Mouse (Mus musculus): ENCODE data around the gene Vinac1. TPM values are rescaled to one million over a fixed set of nuclear protein-coding genes. Genes with fewer than 3 reads are reported as not detected.

The Vinac1 gene
- total and polyA plus RNA-seq, 3 experiments = 0.03 TPM; not detected in 2

GRCm38 (mm10) chr2:129087520-129087919, 39.5 kb upstream of the Vinac1 start:
- Histone ChIP-seq H3K27me3 (ENCODE audit: control insufficient read depth in 1 of 2, insufficient read depth in 2 of 2, low read length in 2 of 2) (no peaks in the 10 kb centered on the region), H3K79me2 (ENCODE audit: control insufficient read depth, insufficient read depth, low read length, poor library complexity) (no peaks in the 10 kb centered on the region), H3K36me3 (ENCODE audit: control insufficient read depth in 1 of 2, insufficient read depth in 2 of 2, low read length in 2 of 2) (no peaks in the 10 kb centered on the region; a peak in 1 of 4 replicates), H3K4me3 (ENCODE audit: control insufficient read depth in 1 of 2, insufficient read depth in 1 of 2, low read depth in 2 of 2, low read length in 2 of 2) (no peak overlapping the region), H3K4me1 (ENCODE audit: control insufficient read depth in 1 of 2, insufficient read depth in 2 of 2, low read length in 2 of 2) (no peaks in the 10 kb centered on the region), H3K27ac (ENCODE audit: control insufficient read depth, low read depth, low read length) (no peak overlapping the region), H3K9ac (ENCODE audit: control insufficient read depth, low read depth, low read length, poor library complexity, severe bottlenecking) (no peak overlapping the region), H3K9me3 (replicated peaks; ENCODE audit: insufficient read depth, low read length) (no peaks in the 10 kb centered on the region)
- DNase-seq (ENCODE audit: low read depth, low spot score) = no peak
- no peak for TF ChIP-seq ZMIZ1 (IDR thresholded peaks at IDR 0.05; ENCODE audit: low read depth, low read length)
- no peak for TF ChIP-seq KAT2A (conservative IDR thresholded peaks at IDR 0.05; ENCODE audit: low read depth, low read length)
- no peak for TF ChIP-seq ETS1 (IDR thresholded peaks at IDR 0.05; ENCODE audit: low read depth, low read length)
- no peak for TF ChIP-seq ZC3H11A (IDR thresholded peaks at IDR 0.05; ENCODE audit: low read depth, low read length)
- no peak for TF ChIP-seq CHD1 (IDR thresholded peaks at IDR 0.05; ENCODE audit: low read depth, low read length)

GRCm38 (mm10) chr2:129084959-129085358, 37.0 kb upstream of the Vinac1 start:
- no peaks in the 10 kb centered on the region for H3K9me3 ChIP-seq (replicated peaks; ENCODE audit: insufficient read depth, low read length)
- no peaks in the 10 kb centered on the region for H3K27me3 ChIP-seq (ENCODE audit: control insufficient read depth in 1 of 2, insufficient read depth in 2 of 2, low read length in 2 of 2)
- TF ChIP-seq MAX (IDR thresholded peaks at IDR 0.05; ENCODE audit: low read length) (no peak), RCOR1 (IDR thresholded peaks at IDR 0.05; ENCODE audit: low read depth, low read length) (no peak), ZKSCAN1 (IDR thresholded peaks at IDR 0.05; ENCODE audit: low read depth, low read length) (no peak), ZNF384 (IDR thresholded peaks at IDR 0.05; ENCODE audit: low read depth, low read length) (no peak), POLR2AphosphoS5 (IDR thresholded peaks at IDR 0.05; ENCODE audit: borderline replicate concordance, low read depth, low read length) (no peak), CTCF (IDR thresholded peaks at IDR 0.05 in 2 of 3, conservative IDR thresholded peaks at IDR 0.05 in 1 of 3; ENCODE audit: control insufficient read depth in 1 of 3, insufficient read depth in 1 of 3, low read depth in 2 of 3, low read length in 3 of 3, poor library complexity in 1 of 3, severe bottlenecking in 1 of 3) (peak; percentile 47 to 58 (median 55)), RAD21 (IDR thresholded peaks at IDR 0.05; ENCODE audit: low read depth, low read length) (no peak; the same call in 1 of the 2 replicates)
- no peaks in the 10 kb centered on the region; a peak in 1 of 4 replicates for H3K36me3 ChIP-seq (ENCODE audit: control insufficient read depth in 1 of 2, insufficient read depth in 2 of 2, low read length in 2 of 2)
- H3K4me3 ChIP-seq (ENCODE audit: control insufficient read depth in 1 of 2, insufficient read depth in 1 of 2, low read depth in 2 of 2, low read length in 2 of 2) = no peak overlapping the region
- H3K4me1 ChIP-seq (ENCODE audit: control insufficient read depth in 1 of 2, insufficient read depth in 2 of 2, low read length in 2 of 2) = no peaks in the 10 kb centered on the region
- DNase-seq (ENCODE audit: low read depth, low spot score) = peak; percentile 28
- H3K79me2 ChIP-seq (ENCODE audit: control insufficient read depth, insufficient read depth, low read length, poor library complexity) = no peaks in the 10 kb centered on the region
- H3K9ac ChIP-seq (ENCODE audit: control insufficient read depth, low read depth, low read length, poor library complexity, severe bottlenecking) = no peak overlapping the region
- no peak overlapping the region for H3K27ac ChIP-seq (ENCODE audit: control insufficient read depth, low read depth, low read length)

GRCm38 (mm10) chr2:129083514-129083913, 35.5 kb upstream of the Vinac1 start:
- TF ChIP-seq KAT2A (conservative IDR thresholded peaks at IDR 0.05; ENCODE audit: low read depth, low read length) (no peak), ZNF384 (IDR thresholded peaks at IDR 0.05; ENCODE audit: low read depth, low read length) (peak; percentile 77)
- H3K36me3 ChIP-seq (ENCODE audit: control insufficient read depth in 1 of 2, insufficient read depth in 2 of 2, low read length in 2 of 2) = no peaks in the 10 kb centered on the region; a peak in 1 of 4 replicates
- no peak overlapping the region for H3K9ac ChIP-seq (ENCODE audit: control insufficient read depth, low read depth, low read length, poor library complexity, severe bottlenecking)
- H3K4me3 ChIP-seq (ENCODE audit: control insufficient read depth in 1 of 2, insufficient read depth in 1 of 2, low read depth in 2 of 2, low read length in 2 of 2) = no peak overlapping the region
- no peak overlapping the region for H3K27ac ChIP-seq (ENCODE audit: control insufficient read depth, low read depth, low read length)
- H3K4me1 ChIP-seq (ENCODE audit: control insufficient read depth in 1 of 2, insufficient read depth in 2 of 2, low read length in 2 of 2) = no peaks in the 10 kb centered on the region
- DNase-seq (ENCODE audit: low read depth, low spot score) = peak; percentile 45
- no peaks in the 10 kb centered on the region for H3K79me2 ChIP-seq (ENCODE audit: control insufficient read depth, insufficient read depth, low read length, poor library complexity)
- no peaks in the 10 kb centered on the region for H3K27me3 ChIP-seq (ENCODE audit: control insufficient read depth in 1 of 2, insufficient read depth in 2 of 2, low read length in 2 of 2)
- H3K9me3 ChIP-seq (replicated peaks; ENCODE audit: insufficient read depth, low read length) = no peaks in the 10 kb centered on the region

Data from MEL (cell line).